Mouse (Mus musculus): Measurements from ENCODE around the gene Cep55.

- no peak for TF ChIP-seq POLR2A (IDR thresholded peaks at IDR 0.05; ENCODE audit: borderline replicate concordance, low read depth, low read length)
- TF ChIP-seq CTCF (IDR thresholded peaks at IDR 0.05; ENCODE audit: low read depth, low read length): no peak
Observed at GRCm38 (mm10) chr19:38075051-38075450, 20.2 kb downstream of the Cep55 start.
